Mouse (Mus musculus): Measurements from ENCODE around the gene B830017H08Rik.

B830017H08Rik gene

DNA sequence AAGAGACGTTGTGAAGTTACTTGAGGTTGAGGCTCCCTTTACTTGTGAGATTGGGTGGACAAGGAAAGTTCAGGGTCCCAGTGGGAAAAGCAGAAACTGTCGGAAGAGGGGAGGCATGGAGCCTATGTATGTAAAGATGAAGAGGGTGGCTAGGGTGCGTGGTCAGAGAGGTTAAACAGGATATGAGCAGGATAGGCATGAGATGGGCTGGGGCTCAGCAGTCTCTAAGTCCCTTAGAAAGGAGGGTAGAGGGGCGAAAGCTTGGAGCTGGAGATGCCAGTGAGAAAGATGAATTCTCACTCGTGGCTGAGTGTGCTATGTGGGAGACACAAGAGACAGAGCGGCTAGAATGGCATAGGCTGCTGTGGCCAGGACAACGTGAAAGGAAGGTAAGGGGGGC lies at the start of gene B830017H08Rik:
TSS of gene B830017H08Rik (plus strand) at position 301 of the 400 bp plus-strand sequence.
- no peak for DNase-seq (ENCODE audit: low read depth, low spot score)

DNA sequence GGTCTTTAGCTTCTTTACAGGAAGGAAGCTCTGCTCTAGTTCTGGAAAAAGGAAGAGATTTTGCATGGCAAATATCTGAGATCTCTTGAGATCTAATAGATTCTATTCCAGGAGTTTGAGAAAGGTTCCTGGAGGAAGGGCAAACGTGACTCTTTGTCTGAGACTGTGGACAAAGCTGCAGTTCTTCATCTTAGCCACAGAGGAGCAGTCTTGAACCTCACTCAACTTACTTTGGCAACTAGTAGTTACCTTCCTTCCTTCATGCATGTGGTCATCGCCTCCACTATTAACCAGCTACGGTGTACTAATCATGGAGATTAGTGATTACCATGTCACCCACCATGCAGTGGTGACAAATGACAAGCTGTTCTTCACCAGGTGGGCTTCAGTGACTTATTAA lies 47.6 kb upstream of the B830017H08Rik start:
- DNase-seq (ENCODE audit: low read depth, low spot score) = no peak

DNA sequence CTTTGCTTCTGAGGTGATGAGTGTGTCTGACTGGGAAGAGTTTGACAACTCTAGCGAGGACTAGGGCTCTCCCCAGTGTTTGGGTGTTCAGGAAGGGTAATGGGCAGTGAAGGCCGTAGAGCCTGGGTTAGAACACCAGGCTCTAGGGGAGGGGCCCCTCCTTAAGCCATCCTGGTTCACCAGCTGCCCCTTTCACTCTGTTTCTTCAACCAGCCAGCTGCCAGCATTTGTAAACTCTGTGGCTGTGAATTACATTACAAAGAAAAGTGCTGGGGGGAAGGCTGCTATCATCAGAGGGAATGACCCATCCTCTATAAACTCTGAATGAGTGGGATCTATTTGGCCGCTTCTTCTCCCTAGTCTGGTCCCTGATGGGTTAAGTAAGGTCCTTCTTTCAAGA lies 40.2 kb upstream of the B830017H08Rik start:
- no peak for DNase-seq (ENCODE audit: low read depth, low spot score)

DNA sequence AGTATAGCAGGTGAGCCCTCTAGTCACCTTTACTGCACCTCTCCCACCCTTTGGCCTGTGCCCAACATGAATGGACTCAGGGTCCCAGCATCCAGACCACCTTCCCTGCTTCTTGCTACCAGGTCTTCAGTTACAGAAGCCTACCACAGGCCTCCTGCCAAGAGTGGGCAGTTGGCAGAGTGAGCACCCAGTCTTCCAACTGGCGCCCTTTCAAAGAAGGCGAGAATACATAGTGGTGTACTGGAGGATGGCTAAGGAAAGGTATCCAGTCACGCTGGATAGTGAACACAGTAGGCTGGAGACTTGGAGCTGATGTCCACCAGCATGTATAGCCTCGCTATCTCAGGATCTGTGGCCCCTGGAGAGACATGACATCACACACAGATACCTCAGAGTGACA lies 38.9 kb upstream of the B830017H08Rik start:
- no peak for DNase-seq (ENCODE audit: low read depth, low spot score)

DNA sequence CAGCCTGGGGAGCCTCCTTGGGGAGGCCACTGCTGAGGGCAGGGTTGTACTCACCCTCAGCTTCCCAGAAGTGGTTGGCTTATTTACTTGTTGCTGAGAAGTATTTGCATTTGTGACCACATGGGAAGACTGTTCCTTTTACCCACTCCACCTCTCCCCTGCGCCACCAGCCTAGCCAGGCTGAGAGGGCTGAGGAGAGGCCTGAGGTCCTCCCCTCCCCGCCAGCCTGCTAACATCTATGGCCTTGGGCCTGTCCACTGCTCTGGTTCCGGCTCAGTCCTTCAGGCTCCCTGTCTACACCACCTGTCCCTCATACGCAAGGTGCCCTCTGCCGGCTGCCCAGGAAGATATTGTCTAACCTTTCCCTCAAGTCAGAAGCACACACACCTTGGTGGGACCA lies 37.3 kb upstream of the B830017H08Rik start:
- DNase-seq (ENCODE audit: low read depth, low spot score) = no peak

DNA sequence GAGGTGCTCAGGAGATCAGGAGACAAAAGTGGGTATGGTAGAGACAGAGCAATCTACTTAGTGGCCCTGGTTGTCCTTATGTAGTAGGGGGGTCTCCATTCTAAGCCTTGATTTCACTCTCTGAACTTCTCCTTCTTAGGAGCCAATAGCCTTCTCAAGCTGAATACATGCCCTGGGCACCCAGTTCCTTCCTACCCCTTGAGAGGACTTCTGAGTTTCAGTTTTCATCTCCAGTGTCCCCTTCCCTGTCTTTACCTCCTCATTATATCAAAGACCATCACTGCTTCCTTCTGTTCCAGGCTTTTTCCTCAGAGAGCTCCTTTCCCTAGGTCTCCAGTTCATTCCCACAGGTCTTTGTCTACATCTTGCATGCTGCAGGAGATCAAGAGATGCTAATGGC lies 36.4 kb upstream of the B830017H08Rik start:
- no peak for DNase-seq (ENCODE audit: low read depth, low spot score)

DNA sequence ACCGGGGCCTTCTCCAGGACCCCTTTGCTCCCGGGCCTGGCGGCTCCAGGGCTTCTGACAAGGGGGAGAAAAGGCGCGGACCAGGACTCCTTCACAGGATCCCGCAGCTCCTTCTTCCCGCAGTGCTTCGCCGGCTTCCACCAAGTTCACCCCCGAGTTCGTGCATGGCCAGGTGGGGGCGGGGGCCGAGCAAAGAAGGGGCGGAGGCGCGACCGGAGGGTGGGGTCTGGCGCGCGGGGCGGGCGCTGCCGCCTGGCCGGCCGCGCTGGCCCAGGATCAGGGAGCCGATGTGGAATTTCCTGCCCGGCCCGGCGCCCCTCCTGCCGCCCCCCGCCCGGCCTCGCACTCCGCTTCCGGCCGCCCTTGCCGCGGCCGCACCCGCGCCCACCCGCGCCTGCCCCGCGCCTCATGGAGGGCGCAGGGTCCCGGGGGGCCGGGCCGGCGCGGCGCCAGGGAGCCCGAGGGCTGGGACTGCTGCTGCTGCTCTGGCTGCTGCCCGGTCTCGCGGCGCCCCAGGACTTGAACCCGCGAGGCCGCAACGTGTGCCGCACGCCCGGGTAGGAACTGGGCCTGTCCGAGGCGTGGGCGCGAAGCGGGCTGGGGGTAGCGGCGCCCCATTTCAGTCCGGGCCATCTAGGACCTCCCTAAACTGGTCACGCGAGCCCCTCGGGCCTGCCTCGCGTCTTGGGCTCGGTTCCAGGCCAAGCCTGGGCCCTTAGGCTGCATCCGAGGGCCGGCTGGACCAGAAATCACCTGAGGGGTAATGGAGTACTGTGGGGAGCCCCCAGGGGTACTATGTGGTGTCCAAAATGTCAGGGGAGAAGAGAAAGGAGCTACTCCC lies 35.7 kb upstream of the B830017H08Rik start, which contains the start of gene Scarf2:
TSS of gene Scarf2 (plus strand) at position 312 of the 841 bp plus-strand sequence.
- peak; percentile 71 for DNase-seq (ENCODE audit: low read depth, low spot score)

DNA sequence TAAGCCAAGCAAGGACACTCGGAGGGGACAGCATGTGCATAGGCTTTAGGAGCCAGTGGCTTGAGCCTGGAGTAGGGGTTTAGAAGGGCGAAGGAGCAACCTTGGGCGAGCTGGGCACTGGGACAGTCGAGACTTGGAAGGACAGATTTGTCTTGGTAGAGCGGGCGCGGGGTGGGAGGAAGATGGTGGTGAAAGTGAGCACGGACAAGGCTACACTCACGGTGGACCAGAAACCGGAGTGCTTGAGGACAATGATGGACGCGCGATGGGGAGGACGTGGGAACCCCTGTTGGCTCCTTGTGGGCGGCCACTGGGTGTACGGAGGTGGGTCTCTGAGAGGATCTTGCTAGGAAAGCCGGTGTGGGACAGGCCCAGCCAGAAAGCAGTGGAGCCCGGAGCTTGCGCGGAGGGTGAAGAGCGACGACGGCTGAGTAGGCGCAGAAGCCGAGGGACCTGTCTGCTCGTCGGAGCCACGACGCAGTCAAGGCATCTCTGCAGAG lies 35.1 kb upstream of the B830017H08Rik start:
- DNase-seq (ENCODE audit: low read depth, low spot score) = peak; percentile 46

DNA sequence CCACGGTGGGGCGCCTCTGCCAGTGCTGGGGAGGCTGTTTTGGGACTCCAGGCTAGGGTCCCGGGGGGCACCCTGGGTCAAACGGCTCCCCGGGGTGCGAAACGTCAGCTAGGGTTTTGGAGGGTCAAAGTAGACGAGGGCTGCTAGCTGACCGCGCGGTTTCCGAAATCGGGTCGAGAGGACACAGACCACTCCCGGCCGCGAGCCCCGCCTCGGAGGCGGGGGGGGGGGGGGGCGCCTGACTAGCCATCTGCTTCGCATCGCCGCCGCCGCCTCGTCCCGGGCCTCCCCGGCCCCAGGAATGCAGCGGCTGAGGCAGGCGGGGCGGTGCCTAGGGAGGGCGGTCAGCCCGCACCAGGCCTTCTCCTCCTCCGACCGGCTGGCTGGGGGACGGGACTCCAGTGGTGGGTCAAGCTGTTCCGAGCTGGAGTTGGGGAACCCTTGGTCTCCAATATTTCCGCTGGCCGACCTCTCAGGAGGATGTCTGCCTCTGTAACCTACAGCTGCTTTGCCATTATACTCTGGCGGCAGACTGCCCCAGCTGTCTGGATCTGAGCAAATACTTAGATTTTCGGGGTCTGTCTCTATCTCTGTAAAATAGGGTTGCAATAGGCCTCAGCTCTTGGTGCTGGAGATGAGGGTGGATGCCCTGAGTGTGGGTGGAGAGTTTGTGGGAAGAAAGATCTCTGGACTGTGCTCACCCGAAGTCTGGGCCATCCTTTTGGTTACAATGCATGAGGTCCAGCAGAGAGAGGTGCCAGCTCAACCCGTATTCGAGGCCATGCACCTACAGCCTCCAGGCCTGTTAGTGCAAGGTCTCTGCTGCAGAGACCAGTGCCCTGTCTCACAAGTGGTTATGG lies 34.4 kb upstream of the B830017H08Rik start:
- DNase-seq (ENCODE audit: low read depth, low spot score) = peak; percentile 47

DNA sequence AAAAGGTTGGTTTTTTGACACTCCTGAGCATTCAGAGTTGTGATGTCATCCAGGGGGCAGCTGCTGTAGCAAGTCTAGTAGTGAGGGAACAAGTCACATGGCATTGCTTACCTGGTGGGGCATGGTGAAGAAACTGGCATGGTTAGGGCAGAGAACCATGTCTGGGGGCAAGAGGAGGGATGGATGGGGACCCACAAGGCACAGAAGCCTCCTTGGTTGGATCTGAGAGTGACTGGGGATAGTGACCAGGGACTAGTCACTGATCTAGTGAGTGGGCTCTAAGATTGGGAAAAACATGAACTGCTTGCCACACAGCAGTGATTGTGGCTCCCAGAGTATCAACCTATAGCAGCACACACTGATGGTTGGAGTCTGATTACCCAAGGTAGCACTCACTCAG lies 33.3 kb upstream of the B830017H08Rik start:
- DNase-seq (ENCODE audit: low read depth, low spot score) = no peak

DNA sequence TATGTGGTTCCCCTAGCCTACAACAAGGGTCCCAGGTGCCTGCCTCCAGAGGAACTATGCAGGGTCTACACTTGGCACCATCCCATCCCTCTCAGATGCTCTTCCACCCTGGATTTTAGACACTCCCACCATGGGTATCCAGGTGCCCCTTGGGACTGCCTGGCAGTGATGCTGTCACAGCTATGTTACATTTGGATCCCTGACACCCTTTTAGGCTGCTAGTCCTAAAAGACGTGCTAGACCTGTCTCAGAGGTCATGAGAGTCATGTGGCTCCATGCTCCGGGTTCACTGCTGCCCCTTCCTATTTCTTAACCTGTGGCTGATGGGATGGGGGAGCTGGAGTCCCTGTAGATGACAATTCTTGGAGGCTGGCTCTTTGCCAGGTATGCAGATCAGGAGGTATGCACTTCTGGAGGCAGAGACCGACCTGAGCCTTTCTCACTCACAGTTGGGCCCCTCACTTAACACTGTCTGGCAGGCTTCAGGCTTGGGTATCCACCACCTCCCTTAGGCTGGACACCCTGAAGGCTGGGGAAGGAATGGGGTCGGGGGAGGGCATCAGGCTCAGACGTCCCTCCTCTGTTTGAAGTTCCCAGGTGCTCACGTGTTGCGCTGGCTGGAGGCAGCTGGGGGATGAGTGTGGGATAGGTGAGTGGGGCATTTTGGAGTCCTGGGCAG lies 31.0 kb upstream of the B830017H08Rik start:
- DNase-seq (ENCODE audit: low read depth, low spot score) = no peak

DNA sequence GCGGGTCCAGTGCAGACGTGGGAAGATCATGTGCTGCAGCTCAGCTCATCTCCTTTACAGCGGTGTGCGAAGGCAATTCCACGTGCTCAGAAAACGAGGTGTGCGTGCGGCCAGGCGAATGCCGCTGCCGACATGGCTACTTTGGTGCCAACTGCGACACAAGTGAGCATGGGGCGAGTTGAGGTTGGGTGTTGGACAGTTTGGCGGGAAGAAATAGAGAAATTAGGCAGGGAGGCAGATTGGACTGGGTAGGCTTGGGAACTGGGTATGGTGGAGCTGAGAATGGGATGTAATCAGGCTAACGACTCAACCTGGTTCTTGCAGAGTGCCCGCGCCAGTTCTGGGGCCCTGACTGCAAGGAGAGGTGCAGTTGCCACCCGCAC lies 30.5 kb upstream of the B830017H08Rik start:
- no peak for DNase-seq (ENCODE audit: low read depth, low spot score)

DNA sequence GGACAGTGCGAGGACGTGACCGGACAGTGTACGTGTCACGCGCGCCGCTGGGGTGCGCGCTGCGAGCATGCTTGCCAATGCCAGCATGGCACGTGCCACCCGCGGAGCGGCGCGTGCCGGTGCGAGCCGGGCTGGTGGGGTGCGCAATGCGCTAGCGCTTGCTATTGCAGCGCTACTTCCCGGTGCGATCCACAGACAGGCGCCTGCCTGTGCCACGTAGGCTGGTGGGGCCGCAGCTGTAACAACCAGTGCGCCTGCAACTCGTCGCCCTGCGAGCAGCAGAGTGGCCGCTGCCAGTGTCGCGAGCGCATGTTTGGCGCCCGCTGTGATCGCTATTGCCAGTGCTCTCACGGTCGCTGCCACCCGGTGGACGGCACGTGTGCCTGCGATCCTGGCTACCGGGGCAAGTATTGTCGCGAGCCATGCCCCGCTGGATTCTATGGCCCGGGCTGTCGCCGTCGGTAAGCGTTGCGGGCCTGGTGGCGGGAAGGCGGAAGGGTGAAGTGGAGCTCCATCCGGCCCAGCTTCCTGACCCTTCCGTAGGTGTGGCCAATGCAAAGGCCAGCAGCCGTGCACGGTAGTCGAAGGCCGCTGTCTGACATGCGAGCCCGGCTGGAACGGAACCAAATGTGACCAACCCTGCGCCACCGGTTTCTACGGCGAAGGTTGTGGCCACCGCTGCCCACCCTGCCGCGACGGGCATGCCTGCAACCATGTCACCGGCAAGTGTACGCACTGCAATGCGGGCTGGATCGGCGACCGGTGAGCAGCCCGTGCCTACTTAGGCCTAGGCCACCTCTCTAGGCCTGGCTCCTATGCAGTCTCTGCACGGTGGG lies 29.9 kb upstream of the B830017H08Rik start:
- no peak for DNase-seq (ENCODE audit: low read depth, low spot score)

DNA sequence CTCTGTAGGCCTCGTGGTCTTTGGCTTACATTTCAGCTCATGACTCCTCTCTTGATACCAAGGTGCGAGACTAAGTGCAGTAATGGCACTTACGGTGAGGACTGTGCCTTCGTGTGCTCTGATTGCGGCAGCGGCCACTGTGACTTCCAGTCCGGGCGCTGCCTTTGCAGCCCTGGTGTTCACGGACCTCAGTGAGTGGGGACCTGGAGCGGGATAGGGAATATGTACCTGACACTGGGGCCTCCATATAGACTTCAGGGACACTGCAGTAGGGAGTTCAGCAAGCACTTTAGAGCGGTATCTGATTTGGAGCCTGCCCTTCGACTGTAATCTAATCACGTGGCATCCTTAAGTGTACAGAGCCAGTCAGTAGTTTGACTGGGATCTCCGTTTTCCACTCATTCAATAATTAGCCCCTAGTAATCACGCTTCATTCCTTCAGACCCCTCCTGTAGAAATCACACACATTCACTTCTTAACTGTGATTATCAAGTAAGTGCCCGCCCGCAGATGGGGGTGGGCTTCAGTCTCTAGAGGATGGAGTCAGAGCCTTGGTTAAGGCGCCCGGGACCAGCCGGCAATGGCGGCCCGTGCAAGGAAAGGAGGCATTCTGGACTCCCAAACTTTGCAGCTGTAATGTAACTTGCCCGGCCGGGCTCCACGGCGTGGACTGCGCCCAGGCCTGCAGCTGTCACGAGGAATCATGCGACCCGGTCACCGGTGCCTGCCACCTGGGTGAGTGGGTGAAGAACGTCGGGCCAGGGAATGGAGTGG lies 29.1 kb upstream of the B830017H08Rik start:
- DNase-seq (ENCODE audit: low read depth, low spot score) = no peak

DNA sequence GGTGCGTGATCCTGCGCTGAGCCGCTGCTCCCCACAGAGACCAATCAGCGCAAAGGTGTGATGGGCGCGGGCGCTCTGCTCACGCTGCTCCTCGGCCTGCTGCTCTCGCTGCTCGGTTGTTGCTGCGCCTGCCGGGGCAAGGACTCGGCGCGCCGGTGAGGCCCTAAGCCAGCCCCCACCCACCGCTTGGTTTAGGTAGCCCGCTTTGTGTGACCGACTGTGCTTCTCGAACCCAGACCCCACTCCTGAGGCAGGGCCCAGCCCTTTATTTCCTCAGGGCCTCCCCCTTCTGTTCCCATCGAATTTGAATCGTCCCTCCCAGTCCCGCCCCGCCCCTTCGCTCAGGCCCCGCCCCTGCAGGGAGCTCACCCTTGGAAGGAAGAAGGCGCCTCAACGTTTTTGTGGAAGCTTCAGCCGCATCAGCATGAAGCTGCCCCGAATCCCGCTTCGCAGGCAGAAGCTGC lies 28.4 kb upstream of the B830017H08Rik start:
- peak; percentile 54 for DNase-seq (ENCODE audit: low read depth, low spot score)

DNA sequence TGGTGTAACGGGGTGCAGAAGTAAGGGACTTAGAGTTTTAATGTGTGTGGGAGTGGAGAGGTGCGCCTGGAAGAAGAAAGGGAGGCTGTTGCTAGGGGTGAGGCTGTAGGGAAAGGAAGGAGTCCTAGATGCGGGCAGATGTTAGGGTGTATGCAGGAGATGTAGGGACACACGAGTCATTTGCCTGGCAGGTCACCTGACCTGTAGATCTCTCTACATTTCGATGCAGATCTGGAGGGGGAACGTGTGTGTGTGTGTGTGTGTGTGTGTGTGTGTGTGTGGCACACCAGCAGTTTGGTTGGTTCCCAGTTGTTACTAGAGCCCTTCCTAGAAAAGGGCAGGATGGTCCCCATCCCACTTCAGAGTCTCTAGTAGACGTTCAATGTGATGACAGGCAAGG lies 27.9 kb upstream of the B830017H08Rik start:
- no peak for DNase-seq (ENCODE audit: low read depth, low spot score)

DNA sequence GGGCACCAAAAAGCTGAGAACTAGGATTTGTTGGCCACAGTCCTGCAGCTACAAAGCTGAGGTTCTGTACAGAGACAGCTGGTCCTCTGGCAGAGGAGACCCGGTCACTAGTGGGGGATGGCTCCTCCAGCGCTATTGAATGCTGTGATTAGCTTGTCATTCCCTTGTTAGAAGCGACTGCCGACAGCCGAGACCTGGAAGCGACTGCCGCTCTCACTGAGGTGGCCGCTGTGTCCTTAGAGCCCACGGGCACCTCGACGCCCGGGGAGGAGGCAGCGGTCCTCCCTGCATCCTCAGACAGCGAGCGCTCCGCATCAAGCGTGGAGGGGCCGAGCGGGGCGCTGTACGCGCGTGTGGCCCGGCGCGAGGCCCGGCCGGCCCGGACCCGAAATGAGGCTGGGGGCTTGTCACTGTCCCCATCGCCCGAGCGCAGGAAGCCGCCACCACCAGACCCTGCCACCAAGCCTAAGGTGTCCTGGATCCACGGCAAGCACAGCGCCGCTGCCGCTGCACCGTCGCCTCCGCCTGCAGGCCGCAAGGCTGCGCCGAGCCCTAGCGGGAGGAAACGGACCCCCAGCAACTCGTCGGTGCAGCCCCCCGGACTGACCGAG lies 26.2 kb upstream of the B830017H08Rik start:
- no peak for DNase-seq (ENCODE audit: low read depth, low spot score)

DNA sequence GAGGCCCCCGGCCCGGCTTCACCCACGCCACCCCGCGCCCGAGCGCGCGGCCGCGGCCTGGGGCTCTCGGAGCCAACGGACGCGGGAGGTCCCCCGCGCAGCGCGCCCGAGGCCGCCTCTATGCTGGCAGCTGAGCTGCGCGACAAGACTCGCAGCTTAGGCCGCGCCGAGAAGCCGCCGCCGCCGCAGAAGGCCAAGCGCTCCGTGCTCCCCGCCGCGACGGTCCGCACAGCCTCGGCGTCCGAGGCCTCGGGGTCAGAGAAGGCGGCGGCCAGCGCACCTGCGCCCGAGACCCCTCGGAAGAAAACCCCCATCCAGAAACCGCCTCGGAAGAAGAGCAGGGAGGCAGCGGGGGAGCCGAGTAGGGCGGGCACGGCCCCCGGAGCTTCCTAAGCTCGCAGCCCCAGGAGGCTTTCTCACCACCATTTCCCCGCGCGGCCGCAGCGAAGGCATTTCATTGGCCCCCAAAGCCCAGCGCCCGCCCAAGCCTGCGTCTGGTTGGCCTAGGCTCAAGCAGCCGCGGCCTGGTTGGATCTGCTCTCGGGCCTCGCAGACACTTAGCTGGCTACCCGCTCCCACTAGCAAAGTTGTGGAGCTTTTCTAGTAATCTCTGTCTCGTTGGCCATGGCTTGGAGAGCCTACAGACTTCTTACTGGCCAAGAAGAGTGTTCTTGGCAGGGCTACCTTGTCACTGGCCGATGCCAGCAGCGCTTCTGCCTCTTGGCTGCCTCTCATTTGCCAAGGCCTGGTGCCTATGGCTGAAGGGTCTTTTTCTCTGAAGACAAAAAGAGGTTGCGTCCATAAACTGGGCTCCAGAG lies 25.5 kb upstream of the B830017H08Rik start:
- DNase-seq (ENCODE audit: low read depth, low spot score) = peak; percentile 87

DNA sequence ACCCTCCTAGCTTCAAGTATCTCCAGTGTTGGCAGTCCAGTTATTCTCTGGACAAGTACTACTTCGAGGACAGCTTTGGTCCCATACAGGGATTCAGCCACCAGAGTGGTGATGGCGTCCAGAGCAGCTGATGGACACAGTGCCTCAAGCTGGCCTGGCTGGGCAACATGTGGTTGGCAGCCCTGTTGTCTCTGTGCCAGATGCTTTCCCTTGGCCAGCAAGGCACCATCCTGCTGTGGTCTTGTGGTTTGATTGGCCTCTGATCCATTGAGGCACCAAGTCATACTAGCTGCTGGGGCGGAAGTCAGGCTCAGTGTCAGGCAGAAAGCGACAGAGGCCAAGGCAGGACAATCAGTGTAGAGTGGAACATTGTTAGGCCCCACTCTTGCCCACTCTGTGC lies 23.8 kb upstream of the B830017H08Rik start:
- DNase-seq (ENCODE audit: low read depth, low spot score) = no peak

Data from forelimb bud, embryonic 11.5 days (tissue).